Mouse (Mus musculus): ENCODE measurements at regions not wholly inside any gene's neighbourhood (a gene's known extent, or its start where the extent isn't known, plus 50 kb on each side); places are given as distances from the start of the nearest gene placed in this dataset.

- DNase-seq = no peak
Observed at GRCm38 (mm10) chr9:115361191-115361590, 51.0 kb upstream of the Stt3b start.

- no peak for DNase-seq
Observed at GRCm38 (mm10) chr9:115361881-115362280, 51.7 kb upstream of the Stt3b start.

GRCm38 (mm10) chr9:115362486-115362885, 52.3 kb upstream of the Stt3b start:
- no peak for DNase-seq

- peak; percentile 42 for DNase-seq
Observed at GRCm38 (mm10) chr9:115364919-115365861, 55.0 kb upstream of the Stt3b start.

GRCm38 (mm10) chr9:115367808-115368207, 57.6 kb upstream of the Stt3b start:
- no peak for DNase-seq

- DNase-seq = peak; percentile 4
Observed at GRCm38 (mm10) chr9:115380276-115380675, 70.1 kb upstream of the Stt3b start.

GRCm38 (mm10) chr9:115382824-115383475, 72.7 kb upstream of the Stt3b start:
- DNase-seq = no peak

- peak; percentile 66 for DNase-seq
Observed at GRCm38 (mm10) chr9:115383935-115384334, 73.7 kb upstream of the Stt3b start.

GRCm38 (mm10) chr9:115384345-115384744, 74.1 kb upstream of the Stt3b start:
- peak; percentile 54 for DNase-seq

- DNase-seq = no peak
Observed at GRCm38 (mm10) chr9:115387471-115388360, 77.5 kb upstream of the Stt3b start.

- DNase-seq = no peak
Observed at GRCm38 (mm10) chr9:115388361-115388759, 78.1 kb upstream of the Stt3b start.

GRCm38 (mm10) chr9:115389082-115389481, 78.9 kb upstream of the Stt3b start:
- DNase-seq = no peak

- DNase-seq = peak; percentile 84
Observed at GRCm38 (mm10) chr9:115390880-115391281, 80.7 kb upstream of the Stt3b start.

- DNase-seq = no peak
Observed at GRCm38 (mm10) chr9:115395511-115395910, 85.3 kb upstream of the Stt3b start.

GRCm38 (mm10) chr9:115400461-115400860, 90.2 kb upstream of the Stt3b start:
- no peak for DNase-seq

GRCm38 (mm10) chr9:115401405-115402151, 91.4 kb upstream of the Stt3b start:
- DNase-seq = peak; percentile 66

- DNase-seq = no peak
Observed at GRCm38 (mm10) chr9:115402661-115403060, 92.4 kb upstream of the Stt3b start.

GRCm38 (mm10) chr9:115403354-115403968, 93.2 kb upstream of the Stt3b start:
- DNase-seq = peak; percentile 39

GRCm38 (mm10) chr9:115407901-115408470, 97.8 kb upstream of the Stt3b start:
- DNase-seq = no peak

GRCm38 (mm10) chr9:115408886-115409285, 98.7 kb upstream of the Stt3b start:
- no peak for DNase-seq

- DNase-seq = no peak
Observed at GRCm38 (mm10) chr9:115414190-115414589, 104.0 kb upstream of the Stt3b start.

All from kidney, postnatal 10 days (tissue).